Mouse (Mus musculus) liver, adult 2 months (tissue): ENCODE data around the gene Dot1l.

Experiments
- CTCF ChIP-seq: fragments of 200-500 bp; IDR thresholded peaks from 2 replicates; pipeline ENCODE4 v1.5.1; 2011; ENCODE audit warnings: low read depth, low read length, control low read depth
- POLR2A ChIP-seq: fragments of 200-500 bp; IDR thresholded peaks from 2 replicates; pipeline ENCODE4 v1.6.1; 2011; ENCODE audit warnings: low read length, control low read depth; ENCODE audit not compliant: insufficient read depth; ENCODE audit errors: extremely low read depth

GRCm38 (mm10) chr10:80832818-80833217 lies 77.8 kb downstream of the Dot1l start:
- TF ChIP-seq CTCF (no peak), POLR2A (no peak)
